Mouse (Mus musculus): ENCODE measurements around the gene Ankfn1.

- no peak for TF ChIP-seq GATA1 (IDR thresholded peaks at IDR 0.05; ENCODE audit: low read length)
- no peak for TF ChIP-seq TAL1 (IDR thresholded peaks at IDR 0.05; ENCODE audit: low read length)
These were observed 416.6 kb downstream of the Ankfn1 start for GRCm38 (mm10) chr11:89360895-89361294.

Data from erythroblast, embryonic 14.5 days (primary cell).